Mouse (Mus musculus): ENCODE results near the gene 5330417C22Rik. TPM values are rescaled to one million over a fixed set of nuclear protein-coding genes. Genes with fewer than 3 reads are reported as not detected.
A peak's percentile ranks its signal among the peaks of the same experiment; 100 is the strongest.

5330417C22Rik gene
- polyA plus RNA-seq, 1 experiment = not detected

DNA sequence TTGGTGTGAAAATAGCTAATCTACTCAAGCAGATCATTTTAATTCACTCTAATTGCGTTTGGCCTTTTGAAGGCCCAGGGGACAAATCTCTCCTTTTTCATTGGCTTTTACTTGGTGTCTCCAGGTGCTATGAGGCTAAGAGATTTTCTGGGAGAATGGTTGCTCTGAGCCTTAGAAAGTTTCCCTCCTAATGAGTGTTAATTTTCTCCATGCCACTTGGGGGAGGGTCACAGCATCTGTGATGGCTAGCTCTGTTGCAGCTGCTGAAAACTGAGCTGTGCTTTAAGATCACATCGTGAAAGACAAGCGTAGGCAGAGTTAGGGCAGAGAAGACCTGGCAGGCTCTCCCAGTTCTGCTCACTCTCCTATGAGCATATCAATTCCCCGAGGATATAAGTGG is 40.9 kb downstream of the 5330417C22Rik start:
- no peak for TF ChIP-seq CTCF (IDR thresholded peaks at IDR 0.05; ENCODE audit: control insufficient read depth, insufficient read depth, low read length)
- no peak for TF ChIP-seq POLR2A (IDR thresholded peaks at IDR 0.05; ENCODE audit: borderline replicate concordance, control insufficient read depth, low read depth, low read length)
- WGBS = 66% methylated on average over 4 of the region's 4 CpGs
- Histone ChIP-seq H3K27ac (ENCODE audit: control insufficient read depth, insufficient read depth, low read depth, low read length, poor library complexity) (no peak overlapping the region), H3K4me1 (ENCODE audit: control insufficient read depth, insufficient read depth, low read length) (no peaks in the 10 kb centered on the region), H3K4me3 (replicated peaks; ENCODE audit: control insufficient read depth, low read depth, low read length) (no peak overlapping the region)

- Histone ChIP-seq H3K4me1 (ENCODE audit: control insufficient read depth, insufficient read depth, low read length) (no peaks in the 10 kb centered on the region), H3K4me3 (replicated peaks; ENCODE audit: control insufficient read depth, low read depth, low read length) (no peak overlapping the region), H3K27ac (ENCODE audit: control insufficient read depth, insufficient read depth, low read depth, low read length, poor library complexity) (no peak overlapping the region)
- 82% methylated on average over 9 of the region's 9 CpGs for WGBS
- no peak for TF ChIP-seq CTCF (IDR thresholded peaks at IDR 0.05; ENCODE audit: control insufficient read depth, insufficient read depth, low read length)
- TF ChIP-seq POLR2A (IDR thresholded peaks at IDR 0.05; ENCODE audit: borderline replicate concordance, control insufficient read depth, low read depth, low read length) = no peak
Measured at GRCm38 (mm10) chr3:108494861-108495474, 41.4 kb downstream of the 5330417C22Rik start.

GRCm38 (mm10) chr3:108489968-108490367 is 46.4 kb downstream of the 5330417C22Rik start:
- H3K4me3 ChIP-seq (replicated peaks; ENCODE audit: control insufficient read depth, low read depth, low read length) = no peak overlapping the region
- WGBS = 55% methylated on average over 3 of the region's 3 CpGs
- no peak for TF ChIP-seq POLR2A (IDR thresholded peaks at IDR 0.05; ENCODE audit: borderline replicate concordance, control insufficient read depth, low read depth, low read length)
- peak; percentile 31 for TF ChIP-seq CTCF (IDR thresholded peaks at IDR 0.05; ENCODE audit: control insufficient read depth, insufficient read depth, low read length)
- H3K27ac ChIP-seq (ENCODE audit: control insufficient read depth, insufficient read depth, low read depth, low read length, poor library complexity) = no peak overlapping the region
- H3K4me1 ChIP-seq (ENCODE audit: control insufficient read depth, insufficient read depth, low read length) = no peaks in the 10 kb centered on the region

DNA sequence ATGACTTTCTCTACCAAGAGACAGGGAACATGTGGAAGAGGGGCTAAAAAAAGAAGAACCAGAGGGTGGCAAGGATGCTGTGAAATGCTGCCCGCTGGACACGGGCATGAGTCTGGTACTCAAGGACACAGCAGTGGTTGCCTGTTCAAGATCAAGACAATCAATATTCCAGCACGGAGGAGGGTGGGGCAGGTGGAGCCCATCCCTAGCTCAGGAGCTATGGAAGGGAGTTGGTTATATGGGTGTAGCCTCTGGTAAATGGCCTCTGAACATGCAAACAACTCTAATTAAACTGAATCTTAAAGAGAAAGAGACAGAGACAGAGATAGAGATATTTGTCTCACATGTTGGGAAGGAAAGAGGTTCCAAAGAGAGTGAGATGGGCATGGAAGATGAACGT is 51.6 kb downstream of the 5330417C22Rik start:
- Histone ChIP-seq H3K27ac (ENCODE audit: control insufficient read depth, insufficient read depth, low read depth, low read length, poor library complexity) (no peak overlapping the region), H3K4me3 (replicated peaks; ENCODE audit: control insufficient read depth, low read depth, low read length) (no peak overlapping the region), H3K4me1 (ENCODE audit: control insufficient read depth, insufficient read depth, low read length) (no peaks in the 10 kb centered on the region)
- WGBS = 78% methylated on average over 4 of the region's 4 CpGs
- no peak for TF ChIP-seq CTCF (IDR thresholded peaks at IDR 0.05; ENCODE audit: control insufficient read depth, insufficient read depth, low read length)
- TF ChIP-seq POLR2A (IDR thresholded peaks at IDR 0.05; ENCODE audit: borderline replicate concordance, control insufficient read depth, low read depth, low read length) = no peak

GRCm38 (mm10) chr3:108478800-108479199 is 57.5 kb downstream of the 5330417C22Rik start:
- 78% methylated on average over 4 of the region's 4 CpGs for WGBS
- TF ChIP-seq CTCF (IDR thresholded peaks at IDR 0.05; ENCODE audit: control insufficient read depth, insufficient read depth, low read length) = no peak
- TF ChIP-seq POLR2A (IDR thresholded peaks at IDR 0.05; ENCODE audit: borderline replicate concordance, control insufficient read depth, low read depth, low read length) = no peak
- Histone ChIP-seq H3K27ac (ENCODE audit: control insufficient read depth, insufficient read depth, low read depth, low read length, poor library complexity) (no peak overlapping the region), H3K4me1 (ENCODE audit: control insufficient read depth, insufficient read depth, low read length) (no peaks in the 10 kb centered on the region), H3K4me3 (replicated peaks; ENCODE audit: control insufficient read depth, low read depth, low read length) (no peak overlapping the region)

GRCm38 (mm10) chr3:108476761-108477619 is 59.3 kb downstream of the 5330417C22Rik start:
- 69% methylated on average over 14 of the region's 14 CpGs for WGBS
- Histone ChIP-seq H3K4me3 (replicated peaks; ENCODE audit: control insufficient read depth, low read depth, low read length) (no peak overlapping the region), H3K27ac (ENCODE audit: control insufficient read depth, insufficient read depth, low read depth, low read length, poor library complexity) (no peak overlapping the region), H3K4me1 (ENCODE audit: control insufficient read depth, insufficient read depth, low read length) (no peaks in the 10 kb centered on the region)
- TF ChIP-seq POLR2A (IDR thresholded peaks at IDR 0.05; ENCODE audit: borderline replicate concordance, control insufficient read depth, low read depth, low read length) (no peak), CTCF (IDR thresholded peaks at IDR 0.05; ENCODE audit: control insufficient read depth, insufficient read depth, low read length) (no peak)

DNA sequence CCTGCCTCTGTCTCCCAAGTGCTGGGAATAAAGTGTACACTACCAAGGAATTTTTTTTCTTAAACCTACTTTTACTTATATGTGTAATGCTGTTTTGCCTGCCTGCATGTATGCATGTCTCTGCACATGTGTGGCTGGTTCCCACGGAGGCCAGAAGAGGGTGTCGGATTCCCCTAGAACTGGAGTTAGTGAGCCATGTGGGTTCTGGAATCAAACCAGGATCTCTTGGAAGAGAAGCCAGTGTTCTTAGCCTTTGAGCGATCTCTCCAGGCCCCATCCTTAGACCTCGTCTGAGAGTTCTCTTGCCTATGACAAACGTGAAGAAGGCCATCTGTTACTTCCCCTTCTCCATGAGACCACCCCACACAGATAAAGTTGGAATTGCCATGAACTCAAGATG is 60.8 kb downstream of the 5330417C22Rik start:
- Histone ChIP-seq H3K4me1 (ENCODE audit: control insufficient read depth, insufficient read depth, low read length) (no peaks in the 10 kb centered on the region), H3K27ac (ENCODE audit: control insufficient read depth, insufficient read depth, low read depth, low read length, poor library complexity) (no peak overlapping the region), H3K4me3 (replicated peaks; ENCODE audit: control insufficient read depth, low read depth, low read length) (no peak overlapping the region)
- 67% methylated on average over 5 of the region's 5 CpGs for WGBS
- TF ChIP-seq POLR2A (IDR thresholded peaks at IDR 0.05; ENCODE audit: borderline replicate concordance, control insufficient read depth, low read depth, low read length) = no peak
- no peak for TF ChIP-seq CTCF (IDR thresholded peaks at IDR 0.05; ENCODE audit: control insufficient read depth, insufficient read depth, low read length)

GRCm38 (mm10) chr3:108474969-108475368 is 61.4 kb downstream of the 5330417C22Rik start:
- 82% methylated on average over 7 of the region's 7 CpGs for WGBS
- no peaks in the 10 kb centered on the region for H3K4me1 ChIP-seq (ENCODE audit: control insufficient read depth, insufficient read depth, low read length)
- TF ChIP-seq POLR2A (IDR thresholded peaks at IDR 0.05; ENCODE audit: borderline replicate concordance, control insufficient read depth, low read depth, low read length) (no peak), CTCF (IDR thresholded peaks at IDR 0.05; ENCODE audit: control insufficient read depth, insufficient read depth, low read length) (no peak)

More at GRCm38 (mm10) chr3:108474969-108475368, 61.4 kb downstream of the 5330417C22Rik start:
- no peak overlapping the region for H3K4me3 ChIP-seq (replicated peaks; ENCODE audit: control insufficient read depth, low read depth, low read length)
- H3K27ac ChIP-seq (ENCODE audit: control insufficient read depth, insufficient read depth, low read depth, low read length, poor library complexity) = no peak overlapping the region

All from bone marrow, adult 2 months (tissue).